Mouse (Mus musculus): ENCODE measurements around the gene Rnf145. TPM values are rescaled to one million over a fixed set of nuclear protein-coding genes. Genes with fewer than 3 reads are reported as not detected.

Rnf145 gene
- polyA plus RNA-seq, 1 experiment from 2014 or later: 82.0 TPM

DNA sequence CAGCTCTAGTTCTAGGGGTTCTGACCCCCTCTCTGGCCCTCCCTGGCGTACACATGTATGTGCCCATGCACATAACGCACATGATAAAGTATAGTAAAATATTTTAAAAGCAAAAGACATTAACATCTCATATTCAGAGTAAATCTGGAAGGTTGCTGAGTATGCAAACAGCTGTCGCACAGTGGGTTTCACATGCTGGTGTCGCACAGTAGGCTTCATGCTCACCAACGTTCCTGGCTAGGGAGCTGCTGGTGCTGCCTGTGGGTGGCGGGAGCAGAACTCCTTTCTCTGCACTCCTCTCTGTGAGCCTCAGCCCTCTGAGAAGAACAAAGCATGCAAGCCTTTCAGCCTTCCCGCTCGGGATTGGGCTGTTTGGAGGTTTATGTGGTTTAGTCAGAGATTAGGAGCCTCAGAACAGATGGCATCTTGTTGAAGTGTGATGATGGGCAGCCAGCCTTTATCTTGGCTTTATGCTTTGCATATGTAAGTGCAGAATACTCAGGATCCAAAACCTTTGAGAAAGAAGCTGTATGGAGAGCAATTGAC is 29.0 kb downstream of the Rnf145 start:
- Histone ChIP-seq H3K27me3 (ENCODE audit: control insufficient read depth, insufficient read depth, low read length) (no peaks in the 10 kb centered on the region), H3K9me3 (ENCODE audit: control insufficient read depth, low read length) (no peaks in the 10 kb centered on the region), H3K4me2 (replicated peaks; ENCODE audit: low read depth, low read length) (no peak overlapping the region), H3K4me1 (ENCODE audit: control insufficient read depth, insufficient read depth, low read length) (no peaks in the 10 kb centered on the region), H3K4me3 (ENCODE audit: low read length) (no peak overlapping the region), H3K36me3 (ENCODE audit: control insufficient read depth, insufficient read depth, low read length) (peaks cover 68% of the 10 kb centered on the region), H3K9ac (ENCODE audit: low read depth, low read length) (no peak overlapping the region), H3K27ac (ENCODE audit: low read depth, low read length) (no peak overlapping the region)
- WGBS: 88% methylated on average over 8 of the region's 8 CpGs
- no peak for ATAC-seq (ENCODE audit: low FRiP score, low TSS enrichment)

DNA sequence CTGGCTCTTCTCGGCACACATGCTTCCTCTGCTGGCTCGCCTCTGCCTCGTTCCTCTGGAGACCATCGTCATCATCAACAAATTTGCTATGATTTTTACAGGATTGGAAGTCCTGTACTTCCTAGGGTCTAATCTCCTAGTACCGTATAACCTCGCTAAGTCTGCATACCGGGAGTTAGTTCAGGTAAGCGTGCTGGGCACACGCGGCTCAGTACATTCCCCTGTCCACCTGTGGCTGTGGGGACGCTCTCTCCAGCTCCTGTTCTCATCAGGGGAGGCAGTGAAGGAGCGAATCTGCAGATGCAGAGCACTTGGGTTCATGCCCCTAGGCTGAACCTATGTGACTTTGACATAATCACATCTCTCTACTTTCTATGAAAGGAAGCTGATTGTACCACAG is 30.1 kb downstream of the Rnf145 start:
- Histone ChIP-seq H3K27me3 (ENCODE audit: control insufficient read depth, insufficient read depth, low read length) (no peaks in the 10 kb centered on the region), H3K9ac (ENCODE audit: low read depth, low read length) (no peak overlapping the region), H3K4me3 (ENCODE audit: low read length) (no peak overlapping the region), H3K27ac (ENCODE audit: low read depth, low read length) (no peak overlapping the region), H3K9me3 (ENCODE audit: control insufficient read depth, low read length) (no peaks in the 10 kb centered on the region), H3K4me2 (replicated peaks; ENCODE audit: low read depth, low read length) (no peak overlapping the region), H3K4me1 (ENCODE audit: control insufficient read depth, insufficient read depth, low read length) (no peaks in the 10 kb centered on the region), H3K36me3 (ENCODE audit: control insufficient read depth, insufficient read depth, low read length) (peaks cover 75% of the 10 kb centered on the region)
- ATAC-seq (ENCODE audit: low FRiP score, low TSS enrichment): no peak
- WGBS: 97% methylated on average over 12 of the region's 12 CpGs

DNA sequence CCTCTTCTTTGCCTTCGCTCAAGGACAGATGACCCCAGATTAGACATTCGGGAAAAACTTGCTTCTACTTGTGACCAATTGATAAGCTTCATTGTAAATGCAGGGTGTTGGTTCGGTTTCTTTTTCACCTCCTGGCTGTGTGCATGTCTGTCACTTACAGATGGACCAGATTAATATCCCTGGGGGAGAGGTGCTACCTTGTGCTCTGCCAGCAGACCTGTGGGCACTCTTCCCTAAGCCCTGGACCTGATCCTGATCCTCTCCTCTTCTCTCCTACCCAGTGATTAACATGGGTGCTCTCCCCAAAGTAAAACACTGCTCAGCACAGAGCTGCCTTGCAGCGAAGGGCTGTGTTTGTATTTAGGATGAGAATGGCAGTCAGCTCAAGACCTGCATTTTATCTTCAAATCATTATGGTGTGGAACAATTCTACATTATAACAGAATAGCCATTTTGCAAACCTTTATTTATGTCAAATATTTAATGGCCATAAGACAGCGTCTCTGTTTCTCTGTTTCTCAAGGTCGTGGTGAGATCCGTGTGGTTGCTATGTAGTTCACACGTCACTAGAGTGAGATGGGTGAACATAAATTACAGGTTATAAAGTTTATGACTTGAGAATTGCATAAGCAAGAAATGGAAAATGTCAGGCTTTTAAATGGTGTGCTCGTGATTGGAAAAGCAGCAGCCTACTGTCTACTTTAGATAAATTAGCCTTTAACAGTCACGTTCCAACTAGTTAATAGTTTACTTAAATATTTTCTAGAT is 30.9 kb downstream of the Rnf145 start:
- Histone ChIP-seq H3K9me3 (ENCODE audit: control insufficient read depth, low read length) (no peaks in the 10 kb centered on the region), H3K27ac (ENCODE audit: low read depth, low read length) (no peak overlapping the region), H3K27me3 (ENCODE audit: control insufficient read depth, insufficient read depth, low read length) (no peaks in the 10 kb centered on the region), H3K4me3 (ENCODE audit: low read length) (no peak overlapping the region), H3K4me1 (ENCODE audit: control insufficient read depth, insufficient read depth, low read length) (no peaks in the 10 kb centered on the region), H3K9ac (ENCODE audit: low read depth, low read length) (no peak overlapping the region), H3K4me2 (replicated peaks; ENCODE audit: low read depth, low read length) (no peak overlapping the region), H3K36me3 (ENCODE audit: control insufficient read depth, insufficient read depth, low read length) (peaks cover 77% of the 10 kb centered on the region)
- WGBS: 89% methylated on average over 10 of the region's 10 CpGs
- no peak for ATAC-seq (ENCODE audit: low FRiP score, low TSS enrichment)

DNA sequence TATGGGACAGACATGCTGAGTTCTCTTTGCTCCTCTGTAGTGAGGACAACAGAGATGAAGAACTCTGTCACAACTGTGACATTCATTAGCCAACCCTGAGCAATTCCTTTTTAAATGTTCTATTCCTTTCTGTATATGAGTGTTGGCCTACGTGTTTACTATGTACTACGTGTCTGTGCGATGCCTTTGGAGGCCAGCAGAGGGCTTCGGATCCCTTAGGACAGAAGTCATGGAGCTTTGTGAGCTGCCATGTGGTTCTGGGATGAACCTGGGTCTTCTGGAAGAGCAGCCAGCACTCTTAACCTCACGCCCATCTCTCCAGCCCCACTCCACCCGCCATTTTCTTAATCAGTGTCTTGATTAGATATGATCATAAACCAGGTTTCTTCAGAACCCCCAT is 32.2 kb downstream of the Rnf145 start:
- Histone ChIP-seq H3K27ac (ENCODE audit: low read depth, low read length) (no peak overlapping the region), H3K36me3 (ENCODE audit: control insufficient read depth, insufficient read depth, low read length) (peaks cover 73% of the 10 kb centered on the region), H3K4me1 (ENCODE audit: control insufficient read depth, insufficient read depth, low read length) (no peaks in the 10 kb centered on the region), H3K9me3 (ENCODE audit: control insufficient read depth, low read length) (no peaks in the 10 kb centered on the region), H3K27me3 (ENCODE audit: control insufficient read depth, insufficient read depth, low read length) (no peaks in the 10 kb centered on the region), H3K4me2 (replicated peaks; ENCODE audit: low read depth, low read length) (no peak overlapping the region), H3K4me3 (ENCODE audit: low read length) (no peak overlapping the region), H3K9ac (ENCODE audit: low read depth, low read length) (no peak overlapping the region)
- WGBS: 97% methylated on average over 6 of the region's 6 CpGs
- ATAC-seq (ENCODE audit: low FRiP score, low TSS enrichment): no peak

DNA sequence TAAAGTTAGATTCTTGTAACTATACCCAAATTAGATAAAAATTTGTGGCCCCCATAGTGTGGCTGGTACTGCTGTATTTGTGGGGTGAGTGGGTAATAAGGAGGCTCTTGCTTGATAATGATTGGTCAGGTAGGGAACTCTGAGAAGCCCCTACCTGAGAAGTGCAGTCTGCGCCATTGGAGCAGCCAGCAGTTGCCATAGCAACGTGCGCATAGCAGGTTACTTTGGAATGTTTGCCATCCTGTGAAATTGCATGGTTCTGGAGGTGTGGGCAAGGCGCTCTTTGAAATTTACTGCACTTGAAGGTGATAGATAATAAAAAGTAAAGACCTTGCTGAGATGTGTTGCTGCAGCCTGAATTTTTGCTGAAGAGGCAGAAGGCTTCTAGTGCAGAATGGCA is 35.6 kb downstream of the Rnf145 start:
- 93% methylated on average over 4 of the region's 4 CpGs for WGBS
- H3K4me1 ChIP-seq (ENCODE audit: control insufficient read depth, insufficient read depth, low read length): no peaks in the 10 kb centered on the region

DNA sequence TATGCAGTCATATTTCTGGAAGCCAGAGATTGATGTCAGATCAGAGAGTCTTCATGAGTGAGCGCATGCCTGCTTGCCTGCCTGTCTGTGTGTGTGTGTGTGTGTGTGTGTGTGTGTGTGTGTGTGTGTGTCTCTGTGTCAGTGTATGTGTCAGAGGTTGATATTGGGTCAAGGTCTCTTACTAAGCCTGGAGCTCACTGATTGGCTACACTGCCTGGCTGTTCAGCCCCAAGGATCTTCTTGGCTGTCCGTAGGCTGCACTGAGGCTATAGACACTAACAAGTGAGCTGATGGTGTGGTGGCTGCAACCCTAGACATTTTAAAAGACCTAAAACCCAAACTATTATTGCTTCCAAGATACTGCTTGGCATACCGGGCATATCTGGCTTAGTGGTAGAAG is 39.8 kb downstream of the Rnf145 start:
- no peak for ATAC-seq (ENCODE audit: low FRiP score, low TSS enrichment)
- Histone ChIP-seq H3K27ac (ENCODE audit: low read depth, low read length) (no peak overlapping the region), H3K4me3 (ENCODE audit: low read length) (no peak overlapping the region), H3K4me2 (replicated peaks; ENCODE audit: low read depth, low read length) (no peak overlapping the region), H3K27me3 (ENCODE audit: control insufficient read depth, insufficient read depth, low read length) (no peaks in the 10 kb centered on the region), H3K36me3 (ENCODE audit: control insufficient read depth, insufficient read depth, low read length) (peaks cover 76% of the 10 kb centered on the region), H3K9ac (ENCODE audit: low read depth, low read length) (no peak overlapping the region), H3K4me1 (ENCODE audit: control insufficient read depth, insufficient read depth, low read length) (no peaks in the 10 kb centered on the region), H3K9me3 (ENCODE audit: control insufficient read depth, low read length) (no peaks in the 10 kb centered on the region)
- 92% methylated on average over 3 of the region's 3 CpGs for WGBS

More for the DNA sequence above, 35.6 kb downstream of the Rnf145 start:
- H3K27me3 ChIP-seq (ENCODE audit: control insufficient read depth, insufficient read depth, low read length): no peaks in the 10 kb centered on the region
- no peak for ATAC-seq (ENCODE audit: low FRiP score, low TSS enrichment)
- no peak overlapping the region for H3K9ac ChIP-seq (ENCODE audit: low read depth, low read length)
- no peaks in the 10 kb centered on the region for H3K9me3 ChIP-seq (ENCODE audit: control insufficient read depth, low read length)
- H3K4me3 ChIP-seq (ENCODE audit: low read length): no peak overlapping the region
- no peak overlapping the region for H3K4me2 ChIP-seq (replicated peaks; ENCODE audit: low read depth, low read length)
- H3K36me3 ChIP-seq (ENCODE audit: control insufficient read depth, insufficient read depth, low read length): peaks cover 77% of the 10 kb centered on the region
- no peak overlapping the region for H3K27ac ChIP-seq (ENCODE audit: low read depth, low read length)

DNA sequence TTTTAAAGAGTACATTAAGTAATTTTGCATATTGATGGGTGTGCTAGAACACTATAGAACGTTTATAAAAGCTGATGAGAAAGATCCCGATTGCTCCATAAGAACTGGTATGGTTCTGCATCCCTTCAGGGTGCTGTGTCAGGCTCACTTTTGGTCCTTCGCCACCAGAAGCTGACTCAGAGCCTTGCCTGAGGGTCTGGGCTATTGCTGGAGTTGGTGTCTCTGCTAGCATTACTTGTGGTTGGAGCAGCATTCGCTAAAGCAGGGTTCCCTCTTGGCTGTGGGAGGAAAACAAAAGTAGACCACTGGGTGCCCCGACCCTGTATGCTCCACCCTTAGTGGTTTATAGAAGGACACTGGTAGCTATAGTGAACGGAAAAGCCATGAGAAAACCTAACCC is 40.7 kb downstream of the Rnf145 start:
- no peak for ATAC-seq (ENCODE audit: low FRiP score, low TSS enrichment)
- H3K9me3 ChIP-seq (ENCODE audit: control insufficient read depth, low read length): no peaks in the 10 kb centered on the region
- no peak overlapping the region for H3K27ac ChIP-seq (ENCODE audit: low read depth, low read length)
- H3K4me3 ChIP-seq (ENCODE audit: low read length): no peak overlapping the region
- H3K9ac ChIP-seq (ENCODE audit: low read depth, low read length): no peak overlapping the region
- H3K36me3 ChIP-seq (ENCODE audit: control insufficient read depth, insufficient read depth, low read length): peaks cover 78% of the 10 kb centered on the region
- H3K4me2 ChIP-seq (replicated peaks; ENCODE audit: low read depth, low read length): no peak overlapping the region
- 96% methylated on average over 6 of the region's 6 CpGs for WGBS
- no peaks in the 10 kb centered on the region for H3K4me1 ChIP-seq (ENCODE audit: control insufficient read depth, insufficient read depth, low read length)
- H3K27me3 ChIP-seq (ENCODE audit: control insufficient read depth, insufficient read depth, low read length): no peaks in the 10 kb centered on the region

DNA sequence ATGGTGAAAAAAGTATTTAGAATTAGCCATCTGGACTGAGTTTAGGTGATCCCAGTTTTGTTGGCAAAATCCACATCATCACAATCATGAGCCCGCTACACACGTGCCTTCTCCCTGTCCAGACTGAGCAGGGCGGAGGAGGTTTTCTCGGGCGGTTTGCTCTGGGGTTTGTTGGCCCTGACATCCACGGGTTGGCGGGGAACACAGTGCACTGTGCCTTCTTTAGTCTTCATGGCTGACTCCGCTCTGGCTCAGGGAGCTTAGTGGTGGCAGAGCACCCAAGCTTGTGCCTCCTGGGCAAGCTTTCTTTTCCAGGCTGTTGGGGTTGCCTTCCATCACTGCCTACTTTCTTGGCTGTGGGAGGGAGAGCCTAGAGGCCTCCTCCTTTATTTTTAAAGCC is 41.6 kb downstream of the Rnf145 start:
- H3K27me3 ChIP-seq (ENCODE audit: control insufficient read depth, insufficient read depth, low read length): no peaks in the 10 kb centered on the region
- H3K4me2 ChIP-seq (replicated peaks; ENCODE audit: low read depth, low read length): no peak overlapping the region
- no peaks in the 10 kb centered on the region for H3K4me1 ChIP-seq (ENCODE audit: control insufficient read depth, insufficient read depth, low read length)
- peaks cover 83% of the 10 kb centered on the region for H3K36me3 ChIP-seq (ENCODE audit: control insufficient read depth, insufficient read depth, low read length)
- no peak overlapping the region for H3K27ac ChIP-seq (ENCODE audit: low read depth, low read length)
- 97% methylated on average over 8 of the region's 8 CpGs for WGBS
- H3K4me3 ChIP-seq (ENCODE audit: low read length): no peak overlapping the region
- no peaks in the 10 kb centered on the region for H3K9me3 ChIP-seq (ENCODE audit: control insufficient read depth, low read length)
- no peak for ATAC-seq (ENCODE audit: low FRiP score, low TSS enrichment)
- H3K9ac ChIP-seq (ENCODE audit: low read depth, low read length): no peak overlapping the region

DNA sequence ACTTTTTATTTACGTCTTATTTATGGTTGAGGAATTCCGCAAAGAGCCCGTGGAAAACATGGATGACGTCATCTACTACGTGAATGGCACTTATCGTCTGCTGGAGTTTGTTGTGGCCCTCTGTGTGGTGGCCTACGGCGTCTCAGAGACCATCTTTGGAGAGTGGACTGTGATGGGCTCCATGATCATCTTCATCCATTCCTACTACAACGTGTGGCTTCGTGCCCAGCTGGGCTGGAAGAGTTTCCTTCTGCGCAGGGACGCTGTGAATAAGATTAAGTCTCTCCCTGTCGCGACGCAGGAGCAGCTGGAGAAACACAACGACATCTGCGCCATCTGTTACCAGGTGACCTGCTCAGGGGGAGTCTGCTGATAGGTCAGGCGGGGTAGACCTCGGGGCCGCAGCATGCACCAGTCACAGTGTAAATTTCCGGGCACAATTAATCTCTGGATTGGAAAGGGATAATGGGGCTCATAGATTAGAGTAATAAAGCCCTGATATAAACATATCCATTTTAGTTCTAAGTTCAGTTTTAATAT is 42.8 kb downstream of the Rnf145 start:
- Histone ChIP-seq H3K36me3 (ENCODE audit: control insufficient read depth, insufficient read depth, low read length) (peaks cover 85% of the 10 kb centered on the region), H3K27me3 (ENCODE audit: control insufficient read depth, insufficient read depth, low read length) (no peaks in the 10 kb centered on the region), H3K9ac (ENCODE audit: low read depth, low read length) (no peak overlapping the region)

More for the DNA sequence above, 42.8 kb downstream of the Rnf145 start:
- Histone ChIP-seq H3K4me3 (ENCODE audit: low read length) (no peak overlapping the region), H3K27ac (ENCODE audit: low read depth, low read length) (no peak overlapping the region), H3K4me1 (ENCODE audit: control insufficient read depth, insufficient read depth, low read length) (no peaks in the 10 kb centered on the region), H3K9me3 (ENCODE audit: control insufficient read depth, low read length) (no peaks in the 10 kb centered on the region), H3K4me2 (replicated peaks; ENCODE audit: low read depth, low read length) (no peak overlapping the region)
- no peak for ATAC-seq (ENCODE audit: low FRiP score, low TSS enrichment)
- 87% methylated on average over 21 of the region's 21 CpGs for WGBS

All from kidney, embryonic 14.5 days (tissue).